Mouse (Mus musculus): ENCODE data around the gene Pfkm. TPM values are rescaled to one million over a fixed set of nuclear protein-coding genes. Genes with fewer than 3 reads are reported as not detected.

The Pfkm gene
- total and polyA plus RNA-seq, 3 experiments, result 23.5 to 37.9 (median 29.6) TPM

Other genes starting within 250 kb of the Pfkm start
- 18.0 and 21.7 TPM in 2 replicates for gene Hdac7, start 248.1 kb upstream of the Pfkm start, total RNA-seq (2012; rRNA removed)
- gene Hdac7, start 248.1 kb upstream of the Pfkm start, total RNA-seq (2014; rRNA removed), result 17.7 and 19.8 TPM in 2 replicates
- gene Hdac7, start 248.1 kb upstream of the Pfkm start, polyA plus RNA-seq (2012; ENCODE audit: insufficient read length, low read depth), result 47.8 and 55.2 TPM in 2 replicates
- 0.63 and 0.68 TPM in 2 replicates for gene Vdr, start 182.0 kb upstream of the Pfkm start, total RNA-seq (2012; rRNA removed)
- gene Vdr, start 182.0 kb upstream of the Pfkm start, total RNA-seq (2014; rRNA removed), result 0.52 and 0.61 TPM in 2 replicates
- 1.3 and 1.7 TPM in 2 replicates for gene Vdr, start 182.0 kb upstream of the Pfkm start, polyA plus RNA-seq (2012; ENCODE audit: insufficient read length, low read depth)
- gene Tmem106c, start 128.4 kb upstream of the Pfkm start, total RNA-seq (2012; rRNA removed), result 16.9 and 25.7 TPM in 2 replicates
- gene Tmem106c, start 128.4 kb upstream of the Pfkm start, total RNA-seq (2014; rRNA removed), result 21.2 and 25.5 TPM in 2 replicates
- gene Tmem106c, start 128.4 kb upstream of the Pfkm start, polyA plus RNA-seq (2012; ENCODE audit: insufficient read length, low read depth), result 17.9 and 18.5 TPM in 2 replicates
- gene Col2a1, start 87.9 kb upstream of the Pfkm start, total RNA-seq (2012; rRNA removed), result 0.08 and 0.13 TPM in 2 replicates
- not detected in 2 replicates for gene Col2a1, start 87.9 kb upstream of the Pfkm start, total RNA-seq (2014; rRNA removed)
- 0.06 and 0.15 TPM in 2 replicates for gene Col2a1, start 87.9 kb upstream of the Pfkm start, polyA plus RNA-seq (2012; ENCODE audit: insufficient read length, low read depth)
- 14.9 and 17.1 TPM in 2 replicates for gene Senp1, start 1.2 kb downstream of the Pfkm start, total RNA-seq (2012; rRNA removed)
- gene Senp1, start 1.2 kb downstream of the Pfkm start, total RNA-seq (2014; rRNA removed), result 21.7 and 23.3 TPM in 2 replicates
- 32.3 and 38.5 TPM in 2 replicates for gene Senp1, start 1.2 kb downstream of the Pfkm start, polyA plus RNA-seq (2012; ENCODE audit: insufficient read length, low read depth)
- 20.5 and 22.6 TPM in 2 replicates for gene Asb8, start 73.0 kb downstream of the Pfkm start, total RNA-seq (2012; rRNA removed)
- gene Asb8, start 73.0 kb downstream of the Pfkm start, total RNA-seq (2014; rRNA removed), result 31.1 and 32.5 TPM in 2 replicates
- gene Asb8, start 73.0 kb downstream of the Pfkm start, polyA plus RNA-seq (2012; ENCODE audit: insufficient read length, low read depth), result 24.7 and 27.7 TPM in 2 replicates
- 0.04 TPM in 1 of 2 replicates, not detected in the other for gene Ccdc184, start 74.6 kb downstream of the Pfkm start, total RNA-seq (2012; rRNA removed)
- gene Ccdc184, start 74.6 kb downstream of the Pfkm start, total RNA-seq (2014; rRNA removed), result not detected in 2 replicates
- gene Ccdc184, start 74.6 kb downstream of the Pfkm start, polyA plus RNA-seq (2012; ENCODE audit: insufficient read length, low read depth), result 0.08 and 0.17 TPM in 2 replicates
- not detected in 2 replicates for gene Olfr288, start 103.0 kb downstream of the Pfkm start, total RNA-seq (2012; rRNA removed)
- gene Olfr288, start 103.0 kb downstream of the Pfkm start, total RNA-seq (2014; rRNA removed), result not detected in 2 replicates
- not detected in 2 replicates for gene Olfr288, start 103.0 kb downstream of the Pfkm start, polyA plus RNA-seq (2012; ENCODE audit: insufficient read length, low read depth)
- not detected in 2 replicates for gene Gm44579, start 128.4 kb downstream of the Pfkm start, total RNA-seq (2012; rRNA removed)
- not detected in 2 replicates for gene Gm44579, start 128.4 kb downstream of the Pfkm start, total RNA-seq (2014; rRNA removed)
- not detected in 2 replicates for gene Gm44579, start 128.4 kb downstream of the Pfkm start, polyA plus RNA-seq (2012; ENCODE audit: insufficient read length, low read depth)
- not detected in 2 replicates for gene Olfr287, start 128.5 kb downstream of the Pfkm start, total RNA-seq (2012; rRNA removed)
- not detected in 2 replicates for gene Olfr287, start 128.5 kb downstream of the Pfkm start, total RNA-seq (2014; rRNA removed)
- not detected in 2 replicates for gene Olfr287, start 128.5 kb downstream of the Pfkm start, polyA plus RNA-seq (2012; ENCODE audit: insufficient read length, low read depth)
- gene Olfr286, start 141.9 kb downstream of the Pfkm start, total RNA-seq (2012; rRNA removed), result 0.04 TPM in 1 of 2 replicates, not detected in the other
- not detected in 2 replicates for gene Olfr286, start 141.9 kb downstream of the Pfkm start, total RNA-seq (2014; rRNA removed)
- not detected in 2 replicates for gene Olfr286, start 141.9 kb downstream of the Pfkm start, polyA plus RNA-seq (2012; ENCODE audit: insufficient read length, low read depth)
- not detected in 2 replicates for gene H1fnt, start 164.7 kb downstream of the Pfkm start, total RNA-seq (2012; rRNA removed)
- gene H1fnt, start 164.7 kb downstream of the Pfkm start, total RNA-seq (2014; rRNA removed), result not detected in 2 replicates
- not detected in 2 replicates for gene H1fnt, start 164.7 kb downstream of the Pfkm start, polyA plus RNA-seq (2012; ENCODE audit: insufficient read length, low read depth)
- 0.04 TPM in 1 of 2 replicates, not detected in the other for gene Zfp641, start 203.6 kb downstream of the Pfkm start, total RNA-seq (2012; rRNA removed)
- gene Zfp641, start 203.6 kb downstream of the Pfkm start, total RNA-seq (2014; rRNA removed), result not detected in 2 replicates
- not detected in 2 replicates for gene Zfp641, start 203.6 kb downstream of the Pfkm start, polyA plus RNA-seq (2012; ENCODE audit: insufficient read length, low read depth)
- not detected in 2 replicates for gene Olfr285, start 224.8 kb downstream of the Pfkm start, total RNA-seq (2012; rRNA removed)
- not detected in 2 replicates for gene Olfr285, start 224.8 kb downstream of the Pfkm start, total RNA-seq (2014; rRNA removed)
- not detected in 2 replicates for gene Olfr285, start 224.8 kb downstream of the Pfkm start, polyA plus RNA-seq (2012; ENCODE audit: insufficient read length, low read depth)
- not detected in 2 replicates for gene Olfr284, start 248.4 kb downstream of the Pfkm start, total RNA-seq (2012; rRNA removed)
- not detected in 2 replicates for gene Olfr284, start 248.4 kb downstream of the Pfkm start, total RNA-seq (2014; rRNA removed)
- gene Olfr284, start 248.4 kb downstream of the Pfkm start, polyA plus RNA-seq (2012; ENCODE audit: insufficient read length, low read depth), result not detected in 2 replicates

All from CH12.LX (cell line).